Mouse (Mus musculus) large intestine, adult 2 months (tissue): ENCODE measurements around the gene Hpf1. TPM values are rescaled to one million over a fixed set of nuclear protein-coding genes. Genes with fewer than 3 reads are reported as not detected.
A peak's percentile ranks its signal among the peaks of the same experiment; 100 is the strongest.

Experiments
- DNase-seq: peaks from one replicate; pipeline ENCODE4 v3.0.0-alpha.2; 2012; ENCODE audit warnings: low read depth, low spot score
- WGBS: fragments of 180-500 bp; shearing (Covaris S2); methylation state at CpG from one replicate; pipeline ENCODE4 v1.1.7; 2018; 5-methylcytosine and 5-hydroxymethylcytosine counted together
- polyA plus RNA-seq: library from polyadenylated mRNA; depleted of rRNA; stranded (reverse); fragments of >200 nt; gene quantifications from 2 replicates; pipeline ENCODE4 v1.2.3, GENCODE M21; 2012

Gene Hpf1
- polyA plus RNA-seq, 1 experiment: 4.9 TPM

- under 1% methylated on average over 21 of the region's 23 CpGs for WGBS
- no peak for DNase-seq
Observed at GRCm38 (mm10) chr8:60890520-60890874, 279 bp downstream of the Hpf1 start.

- 90% methylated on average over 4 of the region's 4 CpGs for WGBS
- no peak for DNase-seq
Observed at GRCm38 (mm10) chr8:60891757-60892156, 1.5 kb downstream of the Hpf1 start.

GRCm38 (mm10) chr8:60895878-60896277 is 5.7 kb downstream of the Hpf1 start:
- DNase-seq: no peak
- WGBS: 80% methylated on average over 6 of the region's 6 CpGs

GRCm38 (mm10) chr8:60900147-60900546 is 9.9 kb downstream of the Hpf1 start:
- no peak for DNase-seq
- WGBS: 75% methylated on average over 9 of the region's 9 CpGs

- WGBS: 86% methylated on average over 4 of the region's 4 CpGs
- no peak for DNase-seq
Observed at GRCm38 (mm10) chr8:60912081-60912480, 21.9 kb downstream of the Hpf1 start.

- DNase-seq: no peak
- 84% methylated on average over 10 of the region's 10 CpGs for WGBS
Observed at GRCm38 (mm10) chr8:60912554-60912953, 22.3 kb downstream of the Hpf1 start.

GRCm38 (mm10) chr8:60919069-60919468 is 28.9 kb downstream of the Hpf1 start:
- peak; percentile 22 for DNase-seq
- 55% methylated on average over 3 of the region's 3 CpGs for WGBS

- DNase-seq: no peak
- 63% methylated on average over 4 of the region's 4 CpGs for WGBS
Observed at GRCm38 (mm10) chr8:60920176-60920575, 30.0 kb downstream of the Hpf1 start.

- no peak for DNase-seq
Observed at GRCm38 (mm10) chr8:60933617-60934016, 43.4 kb downstream of the Hpf1 start.

- no peak for DNase-seq
- WGBS: 57% methylated on average over 3 of the region's 3 CpGs
Observed at GRCm38 (mm10) chr8:60938717-60939424, 48.7 kb downstream of the Hpf1 start.

- DNase-seq: no peak
- over 99% methylated on average over 2 of the region's 2 CpGs for WGBS
Observed at GRCm38 (mm10) chr8:60942867-60943266, 52.6 kb downstream of the Hpf1 start.

- DNase-seq: no peak
Observed at GRCm38 (mm10) chr8:60947503-60947902, 57.3 kb downstream of the Hpf1 start.

- WGBS: 68% methylated on average over 4 of the region's 4 CpGs
- DNase-seq: no peak
Observed at GRCm38 (mm10) chr8:60949859-60950258, 59.6 kb downstream of the Hpf1 start.

GRCm38 (mm10) chr8:60951271-60951670 is 61.1 kb downstream of the Hpf1 start:
- 80% methylated on average over 4 of the region's 4 CpGs for WGBS

GRCm38 (mm10) chr8:60951757-60952156 is 61.5 kb downstream of the Hpf1 start:
- WGBS: 100% methylated on average over 1 of the region's 1 CpGs
- DNase-seq: no peak

More at GRCm38 (mm10) chr8:60951271-60951670, 61.1 kb downstream of the Hpf1 start:
- DNase-seq: no peak

- WGBS: 37% methylated on average over 5 of the region's 5 CpGs
- no peak for DNase-seq
Observed at GRCm38 (mm10) chr8:60952803-60953202, 62.6 kb downstream of the Hpf1 start.

GRCm38 (mm10) chr8:60954281-60955014 is 64.2 kb downstream of the Hpf1 start:
- 6% methylated on average over 15 of the region's 15 CpGs for WGBS
- peak; percentile 62 for DNase-seq

- WGBS: 42% methylated on average over 7 of the region's 7 CpGs
- peak; percentile 57 for DNase-seq
Observed at GRCm38 (mm10) chr8:60956847-60957246, 66.6 kb downstream of the Hpf1 start.
